Mouse (Mus musculus) cerebellum, adult 2 months (tissue): ENCODE data around the gene Tango2.

Source experiments
- CTCF ChIP-seq: fragments of 200-500 bp; IDR thresholded peaks from 2 replicates; pipeline ENCODE4 v1.5.1; 2011; ENCODE audit warnings: low read depth, mild to moderate bottlenecking, control low read depth, low read length, moderate library complexity, borderline replicate concordance; ENCODE audit not compliant: insufficient read depth
- POLR2A ChIP-seq: fragments of 200-500 bp; IDR thresholded peaks from 2 replicates; pipeline ENCODE4 v1.6.1; 2011; ENCODE audit warnings: low read length, control low read depth, borderline replicate concordance; ENCODE audit not compliant: insufficient read depth

DNA sequence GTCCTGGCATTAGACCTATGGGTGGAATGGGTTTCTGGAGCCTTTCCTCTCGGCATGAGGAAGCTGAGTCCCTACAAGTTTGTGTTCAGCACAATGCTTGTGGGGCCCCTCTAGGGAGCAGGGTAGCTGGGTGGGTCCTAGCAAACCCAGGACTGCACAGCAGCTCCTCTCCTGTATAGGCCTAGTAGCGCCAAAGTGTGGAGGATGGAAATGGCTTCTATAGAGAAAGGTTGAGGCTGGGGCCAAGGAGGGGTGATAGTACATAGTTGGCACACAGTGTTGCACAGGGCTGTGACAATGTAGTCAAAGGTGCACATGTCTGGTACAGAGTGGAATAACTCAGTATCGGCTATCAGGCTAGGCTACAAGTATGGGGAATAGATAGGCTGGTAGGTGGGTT, 46.2 kb upstream of the Tango2 start:
- TF ChIP-seq CTCF (no peak), POLR2A (no peak)
